Mouse (Mus musculus): ENCODE measurements around the gene Bcat2.

Gene Bcat2

DNA sequence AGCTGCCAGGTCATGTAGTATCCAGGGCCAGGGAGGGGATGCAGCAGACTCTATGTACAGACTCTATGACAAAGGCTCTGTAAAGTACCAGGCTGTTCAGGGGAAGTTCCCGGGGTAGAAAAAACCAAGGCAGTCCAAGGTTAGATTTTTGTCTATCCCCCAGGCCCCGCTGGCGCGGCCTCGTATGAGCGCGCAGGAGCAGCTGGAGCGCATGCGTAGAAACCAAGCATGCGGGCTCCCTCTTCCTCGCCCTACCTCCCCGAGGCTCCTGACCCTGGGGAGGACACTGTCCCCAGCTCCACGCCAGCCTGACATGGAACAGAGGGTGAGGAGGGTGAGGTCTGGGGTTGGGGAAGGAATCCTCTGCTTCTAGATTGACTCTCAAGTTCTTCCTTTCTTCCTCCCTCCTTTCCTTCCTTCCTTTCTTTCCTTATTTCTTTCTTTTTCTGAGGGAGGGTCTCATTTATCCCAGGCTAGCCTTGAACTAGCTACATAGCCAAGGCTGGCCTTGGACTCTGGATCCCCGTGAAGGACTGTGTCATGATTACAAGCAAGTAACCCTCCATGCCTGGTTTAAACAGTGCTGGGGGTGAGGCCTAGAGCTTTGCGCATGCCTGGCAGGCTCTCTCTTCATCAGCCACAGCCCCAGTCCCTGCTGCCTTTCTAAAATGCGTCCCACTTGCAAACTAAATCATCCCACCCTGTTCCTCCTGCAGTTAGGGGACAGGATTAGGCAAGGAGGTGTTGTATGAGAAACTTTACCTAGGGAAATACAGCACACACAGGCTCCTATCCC, 20.1 kb upstream of the Bcat2 start:
- in situ Hi-C loops (cut with MboI; ENCODE audit: low sequenced_read_pairs), result no loop called here

GRCm38 (mm10) chr7:45550821-45551511, 19.0 kb upstream of the Bcat2 start:
- in situ Hi-C loops (cut with MboI; ENCODE audit: low sequenced_read_pairs), result no loop called here

- in situ Hi-C loops (cut with MboI; ENCODE audit: low sequenced_read_pairs), result no loop called here
Observed at GRCm38 (mm10) chr7:45551512-45551883, 18.5 kb upstream of the Bcat2 start.

DNA sequence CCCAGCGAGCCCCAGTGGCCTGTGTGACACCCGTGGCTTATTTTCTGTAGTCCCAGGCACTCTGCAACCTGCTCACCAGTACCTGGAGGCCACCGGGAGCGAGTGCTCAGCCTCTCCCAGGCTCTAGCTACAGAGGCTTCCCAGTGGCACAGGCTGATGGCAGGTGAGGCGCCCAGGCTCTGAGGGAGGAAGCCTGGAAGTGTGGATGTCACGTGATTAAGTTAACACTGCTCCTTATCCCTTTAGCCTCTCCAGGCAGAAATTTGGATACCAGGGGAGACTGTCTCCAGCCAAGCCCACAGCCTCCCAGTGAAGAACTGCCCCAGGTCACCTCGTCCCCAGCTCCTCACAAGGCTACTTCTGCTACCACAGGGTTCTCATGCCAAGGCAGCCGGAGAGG, 16.4 kb upstream of the Bcat2 start:
- in situ Hi-C loops (cut with MboI; ENCODE audit: low sequenced_read_pairs), result no loop called here

- in situ Hi-C loops (cut with MboI; ENCODE audit: low sequenced_read_pairs), result no loop called here
Observed at GRCm38 (mm10) chr7:45553990-45554389, 16.0 kb upstream of the Bcat2 start.

DNA sequence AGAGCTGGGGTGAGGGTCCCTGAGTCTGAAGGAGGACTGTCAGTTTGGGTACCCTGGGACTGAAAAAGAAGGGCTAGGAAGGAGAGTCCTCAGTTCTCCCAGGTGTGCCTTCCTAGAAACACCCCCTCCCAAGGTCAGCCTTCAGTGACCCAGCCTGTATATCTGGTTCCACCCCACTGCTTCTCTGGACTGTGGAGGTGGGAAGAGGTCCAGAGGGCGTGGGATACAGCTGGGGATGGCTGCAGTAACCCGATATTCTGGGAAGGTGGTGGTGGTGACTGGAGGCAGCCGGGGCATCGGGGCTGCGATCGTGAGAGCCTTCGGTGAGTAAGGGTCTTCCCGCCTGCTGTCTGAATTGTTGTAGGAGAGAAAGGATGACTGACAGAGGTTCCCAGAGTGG, 15.2 kb upstream of the Bcat2 start, which contains the start of gene Hsd17b14:
Gene Hsd17b14, plus strand, starts transcription at position 150 of the 400 bp plus-strand sequence.
- in situ Hi-C loops (cut with MboI; ENCODE audit: low sequenced_read_pairs), result no loop called here

DNA sequence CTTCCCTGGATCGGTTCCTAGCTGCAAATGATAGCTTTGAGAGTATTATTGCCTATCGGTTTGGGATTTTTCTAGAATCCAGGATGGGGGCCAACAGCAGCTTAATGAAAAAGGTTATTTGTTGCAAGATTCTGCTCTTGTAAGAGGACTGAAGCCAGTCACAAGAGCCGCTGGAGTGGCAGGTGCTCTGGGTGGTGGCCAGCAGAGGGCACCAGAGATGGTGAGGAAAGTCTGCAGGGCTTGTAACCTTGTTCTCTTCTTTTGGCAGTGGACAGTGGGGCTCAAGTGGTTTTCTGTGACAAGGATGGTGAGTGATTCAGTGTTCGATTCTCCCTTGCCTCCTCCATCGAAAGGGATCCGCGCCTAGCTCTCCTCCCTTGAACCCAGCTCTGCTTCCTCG, 14.2 kb upstream of the Bcat2 start:
- in situ Hi-C loops (cut with MboI; ENCODE audit: low sequenced_read_pairs), result no loop called here

GRCm38 (mm10) chr7:45558907-45559306, 11.0 kb upstream of the Bcat2 start:
- in situ Hi-C loops (cut with MboI; ENCODE audit: low sequenced_read_pairs), result no loop called here

GRCm38 (mm10) chr7:45560241-45560640, 9.7 kb upstream of the Bcat2 start:
- in situ Hi-C loops (cut with MboI; ENCODE audit: low sequenced_read_pairs), result no loop called here

DNA sequence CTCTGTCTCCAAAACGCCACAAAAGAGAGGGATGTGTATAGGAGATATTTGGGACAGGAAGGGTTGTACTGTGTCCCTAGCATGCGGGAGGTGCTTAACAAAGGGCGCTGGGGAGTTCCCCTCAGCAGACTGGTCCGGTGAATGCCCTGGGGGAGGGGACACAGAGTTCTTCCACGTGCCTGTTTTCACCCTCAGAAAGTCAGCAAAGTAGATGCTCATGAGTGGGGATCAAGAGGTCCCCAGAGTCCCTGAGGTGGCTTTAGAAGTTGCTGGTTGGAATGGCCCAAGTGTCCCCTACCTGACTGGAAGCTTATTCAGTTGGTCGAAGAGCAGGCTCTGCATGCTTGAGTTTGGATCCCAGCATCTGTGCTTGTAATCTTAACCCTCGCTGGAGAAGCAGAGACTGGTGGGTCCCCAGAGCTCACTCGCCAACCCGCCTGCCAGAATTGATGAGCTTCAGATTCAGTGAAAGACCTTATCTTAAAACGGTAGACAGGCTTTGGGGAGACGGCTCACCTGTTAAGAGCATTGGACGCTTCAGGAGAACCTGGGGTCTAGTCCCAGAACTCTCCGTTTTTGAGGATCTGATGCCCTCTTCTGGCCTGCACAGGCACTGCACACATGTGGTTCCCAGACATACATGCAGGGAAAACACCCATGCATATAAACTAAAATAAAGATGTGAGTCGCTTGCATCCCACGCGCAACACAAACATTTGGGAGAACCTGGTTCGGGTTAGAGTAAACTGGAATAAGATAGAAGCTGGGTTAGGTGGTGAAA, 8.9 kb upstream of the Bcat2 start:
- in situ Hi-C loops (cut with MboI; ENCODE audit: low sequenced_read_pairs), result no loop called here

- in situ Hi-C loops (cut with MboI; ENCODE audit: low sequenced_read_pairs), result no loop called here
Observed at GRCm38 (mm10) chr7:45561624-45562520, 8.1 kb upstream of the Bcat2 start.

DNA sequence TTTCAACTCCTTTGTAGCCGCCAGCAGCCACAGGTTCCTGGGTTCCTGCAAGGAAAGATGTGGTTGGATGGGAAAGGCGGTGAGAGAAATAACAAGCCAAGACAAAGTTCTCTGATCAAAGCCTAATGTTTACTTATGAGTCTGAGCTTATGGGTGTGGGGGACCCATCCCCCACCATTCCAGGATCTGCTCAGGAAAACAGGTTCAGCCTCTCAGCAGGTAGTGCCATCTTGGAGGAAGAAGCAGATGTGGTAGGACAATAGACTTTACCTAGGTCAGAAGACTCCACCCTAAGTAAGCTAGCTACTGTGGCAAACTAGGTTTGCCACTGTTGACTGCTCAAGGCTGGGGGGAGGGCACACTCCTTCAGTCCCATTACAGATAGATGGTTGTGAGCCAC, 5.1 kb upstream of the Bcat2 start:
- in situ Hi-C loops (cut with MboI; ENCODE audit: low sequenced_read_pairs), result no loop called here

GRCm38 (mm10) chr7:45565446-45565845, 4.5 kb upstream of the Bcat2 start:
- in situ Hi-C loops (cut with MboI; ENCODE audit: low sequenced_read_pairs), result no loop called here

- in situ Hi-C loops (cut with MboI; ENCODE audit: low sequenced_read_pairs), result no loop called here
Observed at GRCm38 (mm10) chr7:45567112-45567779, 2.7 kb upstream of the Bcat2 start.

DNA sequence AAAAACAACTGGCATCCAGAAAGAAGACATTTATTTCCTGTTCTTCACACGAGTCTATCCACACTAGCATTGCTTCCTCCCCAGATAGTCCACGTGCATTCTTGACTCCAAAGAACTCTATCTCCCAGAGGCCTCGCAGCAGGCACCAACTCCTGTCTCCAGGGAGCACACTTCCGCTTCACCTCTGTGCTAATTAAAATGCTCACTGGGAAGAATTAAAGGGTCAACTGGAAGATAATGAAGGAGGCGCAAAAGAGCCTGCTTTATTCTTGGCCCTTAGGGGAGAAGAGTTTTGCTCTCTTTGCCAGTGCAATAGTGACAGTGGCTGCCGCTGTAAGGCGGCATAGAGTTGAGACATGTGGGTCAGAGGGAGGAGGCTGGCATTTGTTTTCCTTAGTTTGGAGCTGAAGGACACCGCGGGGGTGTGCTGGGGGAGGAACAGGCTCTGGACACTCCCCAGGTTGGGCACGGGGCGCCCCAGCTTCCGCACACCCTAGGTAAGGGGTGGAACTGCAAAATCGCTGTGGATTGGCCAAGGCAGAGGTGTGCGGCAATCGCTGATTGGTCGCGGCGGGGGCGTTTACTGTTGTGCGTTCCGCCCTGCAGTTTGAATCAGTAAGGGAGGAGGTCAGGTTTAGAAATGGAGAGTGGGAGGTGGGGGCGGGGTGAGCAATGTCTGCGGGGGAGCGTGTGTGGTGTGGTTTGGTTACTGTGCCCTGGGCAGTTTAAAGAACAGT, 2.0 kb upstream of the Bcat2 start:
- in situ Hi-C loops (cut with MboI; ENCODE audit: low sequenced_read_pairs), result no loop called here

GRCm38 (mm10) chr7:45568601-45569473, 1.1 kb upstream of the Bcat2 start:
- in situ Hi-C loops (cut with MboI; ENCODE audit: low sequenced_read_pairs), result no loop called here

GRCm38 (mm10) chr7:45571966-45572365, 2.0 kb downstream of the Bcat2 start:
- in situ Hi-C loops (cut with MboI; ENCODE audit: low sequenced_read_pairs), result no loop called here

- in situ Hi-C loops (cut with MboI; ENCODE audit: low sequenced_read_pairs), result no loop called here
Observed at GRCm38 (mm10) chr7:45573954-45574353, 4.0 kb downstream of the Bcat2 start.
